Mouse (Mus musculus) activated CD4-positive, CD25-positive, alpha-beta regulatory T cell (primary cell): ENCODE data around the gene Slc28a3. TPM values are rescaled to one million over a fixed set of nuclear protein-coding genes. Genes with fewer than 3 reads are reported as not detected.

ENCODE experiments used
- polyA plus RNA-seq, 2 experiments: library from polyadenylated mRNA; unstranded; fragments of 100-300 nt; shearing (Covaris generic); gene quantifications; one replicate each; pipeline ENCODE4 v1.2.1; 2017

Slc28a3 gene
- polyA plus RNA-seq = under 1 TPM in 1 of 2 experiments, not detected in 1; 0.29 TPM

DNA sequence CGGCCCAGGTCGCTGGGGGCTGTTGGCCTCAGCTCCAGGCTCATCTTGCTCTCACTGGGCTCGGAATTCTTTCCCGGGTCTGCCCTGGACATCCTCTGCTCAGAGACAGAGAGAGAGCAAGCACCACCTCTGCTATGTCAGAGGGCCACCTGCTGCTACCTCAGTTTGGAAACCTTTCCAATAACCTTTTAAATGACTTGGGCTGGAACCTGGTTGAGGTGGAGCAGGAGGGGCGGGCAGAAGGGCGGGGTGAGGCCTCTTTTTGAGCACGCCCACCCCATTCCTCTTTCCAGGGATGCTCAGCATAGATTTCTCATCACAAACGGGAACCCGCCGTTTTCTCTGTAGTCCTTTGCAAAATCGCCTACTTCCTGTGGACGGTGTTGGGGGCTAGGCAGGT, at the start of gene Slc28a3:
Gene Slc28a3 (minus strand): TSS at position 162 of the 400 bp plus-strand sequence.

Other genes starting within 250 kb of the Slc28a3 start
- 10 to 100 TPM; 53.4 to 54.6 TPM for gene 2210016F16Rik, start 225.7 kb downstream of the Slc28a3 start, polyA plus RNA-seq
- gene Rmi1, start 208.6 kb downstream of the Slc28a3 start, polyA plus RNA-seq = 10 to 100 TPM; 32.5 to 33.1 TPM
- gene Hnrnpk, start 207.5 kb downstream of the Slc28a3 start, polyA plus RNA-seq = 1,000 to 10,000 TPM; 1,846 to 1,891 TPM
- gene Ntrk2, start 195.7 kb upstream of the Slc28a3 start, polyA plus RNA-seq = under 1 TPM in 1 of 2 experiments, not detected in 1; 0.55 TPM